Mouse (Mus musculus) right cerebral cortex, postnatal 10 days (tissue): ENCODE measurements around the gene Kcnn3.

Source experiments
- DNase-seq, 2 experiments: peaks; one replicate each; pipeline ENCODE4 v3.0.0; 2021; ENCODE audit warnings: low spot score in 2 of 2

The Kcnn3 gene

GRCm38 (mm10) chr3:89613526-89614523 lies 93.9 kb downstream of the Kcnn3 start:
- DNase-seq = peak; percentile 88 to 89

- no peak for DNase-seq
These were observed 96.9 kb downstream of the Kcnn3 start for GRCm38 (mm10) chr3:89616861-89617260.

GRCm38 (mm10) chr3:89617360-89617759 lies 97.4 kb downstream of the Kcnn3 start:
- no peak for DNase-seq

- no peak for DNase-seq
These were observed 102.9 kb downstream of the Kcnn3 start for GRCm38 (mm10) chr3:89622825-89623224.

GRCm38 (mm10) chr3:89623531-89623930 lies 103.6 kb downstream of the Kcnn3 start:
- DNase-seq = no peak

- no peak for DNase-seq
These were observed 104.0 kb downstream of the Kcnn3 start for GRCm38 (mm10) chr3:89624001-89624400.

DNA sequence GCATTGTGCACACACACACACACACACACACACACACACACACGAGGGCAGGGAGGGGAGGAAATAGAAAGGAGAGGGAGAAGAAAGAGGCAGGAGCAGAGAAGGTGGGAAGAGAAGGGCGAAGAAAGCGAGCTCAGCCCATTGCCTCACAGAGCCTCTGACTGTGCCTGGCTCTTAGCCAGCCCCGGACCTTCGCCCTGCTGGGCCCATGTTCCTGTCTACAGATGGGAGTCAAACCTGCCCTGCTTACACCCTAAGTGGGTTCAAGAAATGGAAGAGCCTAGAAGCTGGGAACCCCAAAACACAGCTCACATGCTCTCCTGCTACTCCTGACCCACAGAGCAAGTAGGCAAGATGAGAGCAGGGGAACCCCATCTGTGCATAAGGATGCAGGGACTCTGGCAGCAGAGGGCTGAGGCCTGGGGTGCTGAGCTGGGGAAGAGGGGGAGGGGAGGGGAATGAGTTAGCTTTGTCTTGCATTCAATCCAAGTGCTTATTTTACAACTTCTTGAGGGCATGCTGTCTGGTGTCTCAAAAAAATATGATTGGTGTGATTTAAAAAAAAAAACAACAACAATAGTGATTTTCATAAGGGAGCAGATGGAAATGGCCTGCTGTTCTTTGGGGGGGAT lies 105.0 kb downstream of the Kcnn3 start:
- DNase-seq = no peak

GRCm38 (mm10) chr3:89626556-89626955 lies 106.6 kb downstream of the Kcnn3 start:
- DNase-seq = no peak

DNA sequence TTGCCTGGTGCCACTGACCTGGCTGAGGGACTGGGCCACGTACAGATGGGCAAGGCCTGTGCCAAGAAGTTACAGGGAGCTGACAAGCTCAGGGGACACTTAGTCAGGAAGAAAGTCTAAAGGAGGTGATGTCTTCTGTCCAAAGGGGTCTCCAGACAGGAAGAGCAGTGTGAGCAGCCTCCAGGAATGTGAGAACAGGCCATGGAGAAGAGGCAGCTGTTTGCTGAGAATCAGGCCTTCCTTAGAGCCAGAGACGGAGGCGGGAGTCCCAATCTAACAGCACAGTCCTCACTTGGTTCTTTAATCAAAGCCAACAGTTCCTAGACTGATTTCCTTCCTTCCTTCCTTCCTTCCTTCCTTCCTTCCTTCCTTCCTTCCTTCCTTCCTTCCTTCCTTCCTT lies 109.8 kb downstream of the Kcnn3 start:
- no peak for DNase-seq

DNA sequence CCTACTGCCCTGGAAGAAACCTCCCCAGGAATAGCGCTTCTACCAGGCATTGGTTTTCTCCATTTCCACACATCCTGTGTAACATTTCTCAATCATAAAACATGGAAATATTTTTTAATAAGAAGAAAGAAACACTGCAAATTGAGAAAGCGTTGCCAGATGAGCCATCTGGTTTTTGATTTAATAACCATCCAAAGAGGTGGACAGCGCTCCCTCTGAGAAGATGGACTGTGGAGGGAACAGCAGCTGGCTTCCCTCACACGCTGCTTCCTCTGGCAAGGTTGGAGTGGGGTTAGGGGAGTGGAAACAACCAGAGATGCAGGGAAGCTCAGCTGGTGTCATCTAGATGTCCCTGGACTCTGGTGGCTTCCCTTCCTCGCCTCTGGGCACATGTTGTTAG lies 111.8 kb downstream of the Kcnn3 start:
- DNase-seq = no peak

- DNase-seq = no peak
These were observed 113.6 kb downstream of the Kcnn3 start for GRCm38 (mm10) chr3:89633531-89633930.

DNA sequence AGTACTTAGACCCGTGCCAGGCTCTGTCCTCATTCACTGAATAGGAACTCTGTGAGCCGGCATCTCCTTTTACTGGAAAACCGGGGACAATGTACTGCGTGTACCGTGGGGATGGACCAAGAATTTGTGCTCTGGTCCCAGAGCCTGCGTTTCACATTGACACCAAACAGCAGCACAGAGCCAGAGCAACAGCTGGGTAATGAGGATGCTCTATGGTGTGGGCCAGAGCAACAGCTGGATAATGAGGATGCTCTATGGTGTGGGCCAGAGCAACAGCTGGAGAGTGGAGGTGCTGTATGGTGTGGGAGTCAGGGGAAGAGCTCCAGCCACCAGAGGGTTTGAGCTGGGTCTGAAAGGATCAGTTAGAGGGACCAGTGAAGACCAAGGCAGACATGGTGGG lies 114.0 kb downstream of the Kcnn3 start:
- no peak for DNase-seq

- DNase-seq = no peak
These were observed 120.8 kb downstream of the Kcnn3 start for GRCm38 (mm10) chr3:89640804-89641203.

GRCm38 (mm10) chr3:89643391-89643790 lies 123.4 kb downstream of the Kcnn3 start:
- no peak for DNase-seq

- peak; percentile 93 for DNase-seq
These were observed 126.9 kb downstream of the Kcnn3 start for GRCm38 (mm10) chr3:89646813-89647255.

GRCm38 (mm10) chr3:89647268-89647874 lies 127.4 kb downstream of the Kcnn3 start:
- no peak for DNase-seq

GRCm38 (mm10) chr3:89649890-89650289 lies 129.9 kb downstream of the Kcnn3 start:
- no peak for DNase-seq

GRCm38 (mm10) chr3:89653231-89653954 lies 133.4 kb downstream of the Kcnn3 start:
- DNase-seq = peak; percentile 61 to 67

DNA sequence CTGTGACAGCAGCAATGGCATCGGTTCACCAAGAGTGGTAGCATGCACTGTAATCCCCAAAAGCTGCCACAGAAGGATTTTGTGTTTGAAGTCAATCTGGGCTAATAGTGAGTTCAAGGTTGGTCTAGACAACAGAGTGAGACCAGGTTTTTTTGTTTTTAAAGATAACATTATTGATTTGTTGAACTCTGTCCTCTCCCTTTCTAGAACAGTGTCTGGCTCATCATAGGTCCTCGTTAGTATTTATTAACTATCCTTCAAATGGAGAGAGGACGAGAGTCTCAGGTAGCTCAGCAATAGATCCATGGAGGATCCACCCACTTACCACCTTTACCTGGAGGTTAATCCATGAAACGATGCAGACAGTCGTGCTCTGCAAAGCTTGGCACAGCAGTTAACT lies 137.1 kb downstream of the Kcnn3 start:
- DNase-seq = no peak

GRCm38 (mm10) chr3:89658457-89658856 lies 138.5 kb downstream of the Kcnn3 start:
- DNase-seq = no peak

GRCm38 (mm10) chr3:89659938-89660620 lies 140.1 kb downstream of the Kcnn3 start:
- peak in 1 of 2 experiments; percentile 59 for DNase-seq
